Mouse (Mus musculus) lung, adult 2 months (tissue): ENCODE measurements around the gene Dbnl. TPM values are rescaled to one million over a fixed set of nuclear protein-coding genes. Genes with fewer than 3 reads are reported as not detected.

Experiments
- DNase-seq: peaks from one replicate; pipeline ENCODE4 v3.0.0; 2022
- H3K4me1 ChIP-seq: fragments of 200-500 bp; 2 replicates; pipeline ENCODE4 v1.6.1; 2011; ENCODE audit warnings: low read length; ENCODE audit not compliant: control insufficient read depth, insufficient read depth
- H3K4me3 ChIP-seq: fragments of 200-500 bp; replicated peaks from 2 replicates; pipeline ENCODE3; 2011; ENCODE audit warnings: low read depth, mild to moderate bottlenecking, control low read depth, low read length; ENCODE audit errors: extremely low read depth
- CTCF ChIP-seq: fragments of 200-500 bp; IDR thresholded peaks from 2 replicates; pipeline ENCODE4 v1.5.1; 2011; ENCODE audit warnings: mild to moderate bottlenecking, low read length, control low read depth; ENCODE audit not compliant: insufficient read depth
- POLR2A ChIP-seq: fragments of 200-500 bp; IDR thresholded peaks from 2 replicates; pipeline ENCODE4 v1.6.1; 2011; ENCODE audit warnings: low read depth, mild to moderate bottlenecking, control low read depth, low read length, borderline replicate concordance; ENCODE audit errors: extremely low read depth
- WGBS: fragments of 180-500 bp; shearing (Covaris S2); methylation state at CpG from one replicate; pipeline ENCODE4 v1.1.7; 2018; 5-methylcytosine and 5-hydroxymethylcytosine counted together
- polyA plus RNA-seq: library from polyadenylated mRNA; depleted of rRNA; stranded (reverse); fragments of >200 nt; gene quantifications from 2 replicates; pipeline ENCODE4 v1.2.3, GENCODE M21; 2012; rRNA removed

Gene Dbnl
- polyA plus RNA-seq: 69.8 and 91.4 TPM in 2 replicates

GRCm38 (mm10) chr11:5788056-5789014 is at the start of gene Dbnl:
Gene Dbnl (plus strand): TSS chr11:5788488.
- WGBS: under 1% methylated on average over 74 of the region's 74 CpGs
- Histone ChIP-seq H3K4me1 (peaks cover 3% of the 10 kb centered on the region; the same call in 1 of the 2 replicates), H3K4me3 (peak within 1 kb of the TSS; percentile 88)
- TF ChIP-seq CTCF (peak; percentile 43; the same call in 1 of the 2 replicates), POLR2A (peak; percentile 98; the same call in 1 of the 2 replicates)
- DNase-seq: peak; percentile 96

GRCm38 (mm10) chr11:5738888-5739632 is 49.2 kb upstream of the Dbnl start:
- TF ChIP-seq CTCF (no peak), POLR2A (no peak)
- no peak for DNase-seq
- Histone ChIP-seq H3K4me3 (no peak overlapping the region), H3K4me1 (peaks cover 13% of the 10 kb centered on the region)
- 60% methylated on average over 5 of the region's 5 CpGs for WGBS

GRCm38 (mm10) chr11:5739846-5740245 is 48.4 kb upstream of the Dbnl start:
- Histone ChIP-seq H3K4me1 (peaks cover 6% of the 10 kb centered on the region), H3K4me3 (no peak overlapping the region)
- no peak for TF ChIP-seq CTCF
- WGBS: 29% methylated on average over 3 of the region's 3 CpGs
- DNase-seq: no peak

- Histone ChIP-seq H3K4me1 (peaks cover 6% of the 10 kb centered on the region), H3K4me3 (peak overlapping the region; percentile 78)
- TF ChIP-seq POLR2A (no peak), CTCF (no peak)
- no peak for DNase-seq
- WGBS: under 1% methylated on average over 26 of the region's 26 CpGs
Observed at GRCm38 (mm10) chr11:5740599-5740964, 47.7 kb upstream of the Dbnl start.

- TF ChIP-seq POLR2A: peak; percentile 74; the same call in 1 of the 2 replicates
- no peak for TF ChIP-seq CTCF
- peak; percentile 81 for DNase-seq
- H3K4me1 ChIP-seq: peaks cover 6% of the 10 kb centered on the region
- peak overlapping the region; percentile 78 for H3K4me3 ChIP-seq
- under 1% methylated on average over 45 of the region's 50 CpGs for WGBS
Observed at GRCm38 (mm10) chr11:5740965-5741627, 47.2 kb upstream of the Dbnl start.

- 64% methylated on average over 7 of the region's 7 CpGs for WGBS
- no peak for DNase-seq
- Histone ChIP-seq H3K4me3 (no peak overlapping the region), H3K4me1 (peaks cover 6% of the 10 kb centered on the region)
- TF ChIP-seq CTCF (peak; percentile 35), POLR2A (no peak)
Observed at GRCm38 (mm10) chr11:5742106-5742505, 46.2 kb upstream of the Dbnl start.

- Histone ChIP-seq H3K4me3 (no peak overlapping the region), H3K4me1 (peaks cover 2% of the 10 kb centered on the region; the same call in 1 of the 2 replicates)
- no peak for DNase-seq
- TF ChIP-seq CTCF (no peak), POLR2A (no peak)
- 81% methylated on average over 2 of the region's 2 CpGs for WGBS
Observed at GRCm38 (mm10) chr11:5744951-5745350, 43.3 kb upstream of the Dbnl start.

- no peaks in the 10 kb centered on the region for H3K4me1 ChIP-seq
- H3K4me3 ChIP-seq: no peak overlapping the region
- DNase-seq: no peak
- 96% methylated on average over 2 of the region's 2 CpGs for WGBS
- TF ChIP-seq POLR2A (no peak), CTCF (no peak)
Observed at GRCm38 (mm10) chr11:5753755-5754154, 34.5 kb upstream of the Dbnl start.
